Comparison of ENCODE assay signal across 11 mouse cellular contexts in the genomic region with DNA sequence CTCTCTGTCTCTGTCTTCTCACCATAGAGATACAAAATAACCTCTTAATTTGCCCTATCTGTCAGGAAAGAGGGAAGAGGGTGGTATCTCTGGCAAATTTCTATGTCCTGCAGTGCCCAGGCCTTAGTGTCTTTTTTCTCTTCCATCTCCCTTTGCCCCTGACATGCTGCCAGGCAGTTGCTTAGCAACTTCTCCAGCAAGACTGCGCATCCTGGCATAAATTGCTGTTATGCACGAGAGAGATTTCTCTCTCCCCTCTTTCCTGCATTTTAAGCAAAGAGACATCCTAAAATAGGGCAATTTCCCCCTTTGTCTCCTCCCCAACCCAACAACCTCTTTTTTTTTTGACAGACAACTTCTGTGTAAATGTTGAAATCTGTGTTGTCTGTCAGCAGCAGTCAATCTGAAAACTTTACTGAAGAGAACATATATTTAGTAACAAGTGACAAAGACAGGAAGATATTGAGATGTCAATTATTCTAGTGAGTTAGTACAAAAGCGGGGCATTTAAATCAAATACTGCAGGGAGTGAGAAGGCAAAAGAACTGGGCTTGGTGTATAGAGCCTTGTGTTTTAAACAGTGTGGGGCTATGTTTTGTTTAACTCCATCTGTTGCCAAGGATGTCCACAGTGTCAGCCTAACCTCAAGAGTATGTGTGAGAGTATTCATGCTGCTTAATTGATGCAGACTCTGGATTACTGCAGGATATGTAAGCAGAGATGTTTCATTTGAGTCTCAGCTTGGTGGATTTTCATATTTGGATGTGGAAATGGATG.
DNase-seq lines count a peak whose midpoint lies in the region; ATAC-seq and TF ChIP-seq lines count a peak whose summit lies in the region.
"Had no signal": no experiment of that assay in that cellular context is flagged by ENCODE, and none has a peak within 500 bp of the region (broad histone marks: within the 10 kb centered on the region; RNA-seq: fewer than 3 reads in every experiment).

No protein-coding gene starts in this region.

- no peaks in the 10 kb centered on the region for H3K27me3 ChIP-seq in hindbrain, embryonic 10.5 days (ENCODE audit: insufficient read depth, poor library complexity, severe bottlenecking)
- no peaks in the 10 kb centered on the region for H3K27me3 ChIP-seq in hindbrain, embryonic 11.5 days (ENCODE audit: control insufficient read depth, insufficient read depth, low read length)
- no peaks in the 10 kb centered on the region for H3K27me3 ChIP-seq in forebrain, postnatal 0 days (ENCODE audit: insufficient read depth, low read length)
- no peaks in the 10 kb centered on the region for H3K27me3 ChIP-seq in hindbrain, postnatal 0 days (ENCODE audit: insufficient read depth, low read length)
- H3K27me3 ChIP-seq in neural tube, embryonic 14.5 days (ENCODE audit: control insufficient read depth, insufficient read depth, low read length) = no peaks in the 10 kb centered on the region
- H3K27me3 ChIP-seq: embryonic facial prominence, embryonic 13.5 days had no signal

- 51% methylated on average over 3 of the region's 3 CpGs for WGBS in hindbrain, embryonic 10.5 days
- 54% methylated on average over 3 of the region's 3 CpGs for WGBS in hindbrain, embryonic 11.5 days
- WGBS in forebrain, postnatal 0 days = 9% methylated on average over 3 of the region's 3 CpGs
- WGBS in hindbrain, postnatal 0 days = 14% methylated on average over 3 of the region's 3 CpGs
- WGBS in neural tube, embryonic 14.5 days = 38% methylated on average over 3 of the region's 3 CpGs

- no peak overlapping the region for H3K9ac ChIP-seq in hindbrain, embryonic 11.5 days (ENCODE audit: low read depth, low read length)
- H3K9ac ChIP-seq in forebrain, postnatal 0 days = no peak overlapping the region
- no peak overlapping the region for H3K9ac ChIP-seq in hindbrain, postnatal 0 days (replicated peaks; ENCODE audit: low read length)
- H3K9ac ChIP-seq in neural tube, embryonic 14.5 days (replicated peaks; ENCODE audit: low read depth, low read length) = no peak overlapping the region
- H3K9ac ChIP-seq: embryonic facial prominence, embryonic 13.5 days had no signal

- no peak for ATAC-seq in hindbrain, embryonic 11.5 days (ENCODE audit: low FRiP score)
- ATAC-seq in forebrain, postnatal 0 days = peak; percentile 95
- ATAC-seq in hindbrain, postnatal 0 days = peak; percentile 92
- peak; percentile 84 for ATAC-seq in neural tube, embryonic 14.5 days (ENCODE audit: low read depth)

- H3K4me1 ChIP-seq in hindbrain, embryonic 10.5 days (replicated peaks) = no peaks in the 10 kb centered on the region; the same call in 1 of the 2 replicates
- H3K4me1 ChIP-seq in hindbrain, embryonic 11.5 days (replicated peaks; ENCODE audit: control insufficient read depth, insufficient read depth, low read length) = no peaks in the 10 kb centered on the region
- H3K4me1 ChIP-seq in forebrain, postnatal 0 days (ENCODE audit: insufficient read depth) = peaks cover 12% of the 10 kb centered on the region
- H3K4me1 ChIP-seq in hindbrain, postnatal 0 days (ENCODE audit: insufficient read depth, low read length) = 0 out of 2 replicates have a peak, but pooled peaks cover 6% of the 10 kb centered on the region
- H3K4me1 ChIP-seq in neural tube, embryonic 14.5 days (ENCODE audit: control insufficient read depth, insufficient read depth, low read length) = no peaks in the 10 kb centered on the region
- H3K4me1 ChIP-seq: embryonic facial prominence, embryonic 13.5 days had no signal

- H3K27ac ChIP-seq in hindbrain, embryonic 10.5 days = no peak overlapping the region
- H3K27ac ChIP-seq in hindbrain, embryonic 11.5 days (ENCODE audit: low read depth, low read length) = no peak overlapping the region
- peak overlapping the region; percentile 66 for H3K27ac ChIP-seq in forebrain, postnatal 0 days (ENCODE audit: low read depth, low read length)
- peak overlapping the region; percentile 45; the same call in 1 of the 2 replicates for H3K27ac ChIP-seq in hindbrain, postnatal 0 days
- H3K27ac ChIP-seq in neural tube, embryonic 14.5 days (ENCODE audit: low read depth, low read length) = 0 out of 2 replicates have a peak overlapping the region, but pooled peaks have one; percentile 6
- H3K27ac ChIP-seq: embryonic facial prominence, embryonic 13.5 days had no signal

- no peak for TF ChIP-seq CTCF in forebrain, postnatal 0 days (IDR thresholded peaks at IDR 0.05; ENCODE audit: low read depth)
- no peak for TF ChIP-seq CTCF in hindbrain, postnatal 0 days (IDR thresholded peaks at IDR 0.05; ENCODE audit: low read depth)

- no peaks in the 10 kb centered on the region for H3K36me3 ChIP-seq in hindbrain, embryonic 10.5 days
- no peaks in the 10 kb centered on the region for H3K36me3 ChIP-seq in hindbrain, embryonic 11.5 days (ENCODE audit: control insufficient read depth, insufficient read depth, low read length)
- H3K36me3 ChIP-seq in forebrain, postnatal 0 days (ENCODE audit: insufficient read depth) = no peaks in the 10 kb centered on the region
- H3K36me3 ChIP-seq in hindbrain, postnatal 0 days (ENCODE audit: insufficient read depth, low read length) = no peaks in the 10 kb centered on the region
- no peaks in the 10 kb centered on the region for H3K36me3 ChIP-seq in neural tube, embryonic 14.5 days (ENCODE audit: control insufficient read depth, insufficient read depth, low read length)
- H3K36me3 ChIP-seq: embryonic facial prominence, embryonic 13.5 days had no signal

- peak; percentile 3 for DNase-seq in hindbrain, embryonic 10.5 days (ENCODE audit: low spot score)
- no peak for DNase-seq in hindbrain, embryonic 11.5 days (ENCODE audit: low spot score)
- peak; percentile 93 for DNase-seq in forebrain, postnatal 0 days
- DNase-seq in hindbrain, postnatal 0 days (ENCODE audit: low spot score) = peak; percentile 89
- DNase-seq in urinary bladder, postnatal 36 days (ENCODE audit: low spot score in 2 of 2) = no peak
- no peak for DNase-seq in embryo, embryonic 11 days
- no peak for DNase-seq in lung, postnatal 36 days
- DNase-seq: gastrocnemius, postnatal 25 days; lung, postnatal 4 days had no signal

- no peaks in the 10 kb centered on the region for H3K9me3 ChIP-seq in hindbrain, embryonic 10.5 days
- H3K9me3 ChIP-seq in hindbrain, embryonic 11.5 days (ENCODE audit: control insufficient read depth, low read length) = no peaks in the 10 kb centered on the region
- H3K9me3 ChIP-seq in forebrain, postnatal 0 days (ENCODE audit: low read length) = no peaks in the 10 kb centered on the region
- no peaks in the 10 kb centered on the region for H3K9me3 ChIP-seq in hindbrain, postnatal 0 days (ENCODE audit: low read length)
- H3K9me3 ChIP-seq in neural tube, embryonic 14.5 days (ENCODE audit: control insufficient read depth, low read length) = no peaks in the 10 kb centered on the region
- H3K9me3 ChIP-seq: embryonic facial prominence, embryonic 13.5 days had no signal

- no peak overlapping the region for H3K4me2 ChIP-seq in hindbrain, embryonic 11.5 days (replicated peaks; ENCODE audit: low read depth, low read length)
- no peak overlapping the region for H3K4me2 ChIP-seq in forebrain, postnatal 0 days (ENCODE audit: low read depth)
- H3K4me2 ChIP-seq in hindbrain, postnatal 0 days (ENCODE audit: low read depth, low read length) = no peak overlapping the region
- no peak overlapping the region for H3K4me2 ChIP-seq in neural tube, embryonic 14.5 days (ENCODE audit: low read depth, low read length)
- H3K4me2 ChIP-seq: embryonic facial prominence, embryonic 13.5 days had no signal

- H3K4me3 ChIP-seq in hindbrain, embryonic 10.5 days = no peak overlapping the region
- H3K4me3 ChIP-seq in hindbrain, embryonic 11.5 days (ENCODE audit: low read depth, low read length) = no peak overlapping the region
- H3K4me3 ChIP-seq in forebrain, postnatal 0 days (ENCODE audit: low read depth, low read length) = no peak overlapping the region
- H3K4me3 ChIP-seq in hindbrain, postnatal 0 days (ENCODE audit: low read length) = no peak overlapping the region
- no peak overlapping the region for H3K4me3 ChIP-seq in neural tube, embryonic 14.5 days (ENCODE audit: low read depth, low read length)
- H3K4me3 ChIP-seq: embryonic facial prominence, embryonic 13.5 days had no signal

Comparison
In these comparisons a context has a peak if more than half of its experiments do, and no peak if none do; other contexts are left out.
1. DNase-seq: peak in hindbrain, embryonic 10.5 days (single experiment), forebrain, postnatal 0 days (single experiment) and hindbrain, postnatal 0 days (single experiment); none in hindbrain, embryonic 11.5 days (single experiment), urinary bladder, postnatal 36 days (0 of 2), embryo, embryonic 11 days (single experiment) and lung, postnatal 36 days (single experiment).
2. H3K27ac ChIP-seq: peak in forebrain, postnatal 0 days (single experiment), hindbrain, postnatal 0 days (single experiment) and neural tube, embryonic 14.5 days (single experiment); none in hindbrain, embryonic 10.5 days (single experiment) and hindbrain, embryonic 11.5 days (single experiment).